Mouse (Mus musculus): ENCODE results near the gene Ltn1. TPM values are rescaled to one million over a fixed set of nuclear protein-coding genes. Genes with fewer than 3 reads are reported as not detected.

The Ltn1 gene
- total RNA-seq, 2 experiments from 2014 or later: 44.8 to 45.8 TPM

DNA sequence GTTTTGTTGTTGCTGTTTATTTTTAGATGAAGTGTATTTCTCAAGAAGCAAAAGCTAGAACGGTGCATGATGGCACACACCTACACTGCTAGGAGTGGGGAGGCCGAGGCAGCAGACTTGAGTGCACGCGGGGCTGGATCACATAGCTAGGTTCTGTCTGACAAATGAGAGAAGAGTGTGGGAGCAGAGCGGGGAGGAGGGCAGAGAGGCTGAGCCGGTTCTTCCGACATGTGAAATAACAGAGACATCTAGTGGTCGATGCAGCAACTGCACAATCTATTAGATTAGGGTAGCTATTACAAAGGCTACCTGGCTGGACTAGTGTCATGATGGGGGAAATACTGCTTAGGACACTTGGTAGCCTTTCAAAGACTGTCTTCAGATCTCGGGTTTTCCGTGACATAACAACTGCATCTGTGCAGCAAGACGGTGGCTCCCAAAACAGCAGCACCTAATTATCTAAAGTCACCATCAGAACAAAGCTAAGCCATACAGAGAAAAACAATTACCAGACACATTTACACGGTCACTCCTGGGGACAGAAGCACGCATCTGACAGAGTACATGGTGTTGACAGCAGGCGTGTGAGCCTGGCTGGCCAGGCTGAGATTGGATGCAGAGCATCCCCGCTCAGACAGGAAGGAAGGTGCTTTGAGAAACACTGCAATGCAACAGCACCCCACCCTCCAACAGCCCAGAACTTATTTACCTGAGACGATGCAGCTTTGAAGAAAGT is 38.4 kb downstream of the Ltn1 start:
- DNase-seq (ENCODE audit: low spot score in 2 of 2): peak; percentile 62 to 74

DNA sequence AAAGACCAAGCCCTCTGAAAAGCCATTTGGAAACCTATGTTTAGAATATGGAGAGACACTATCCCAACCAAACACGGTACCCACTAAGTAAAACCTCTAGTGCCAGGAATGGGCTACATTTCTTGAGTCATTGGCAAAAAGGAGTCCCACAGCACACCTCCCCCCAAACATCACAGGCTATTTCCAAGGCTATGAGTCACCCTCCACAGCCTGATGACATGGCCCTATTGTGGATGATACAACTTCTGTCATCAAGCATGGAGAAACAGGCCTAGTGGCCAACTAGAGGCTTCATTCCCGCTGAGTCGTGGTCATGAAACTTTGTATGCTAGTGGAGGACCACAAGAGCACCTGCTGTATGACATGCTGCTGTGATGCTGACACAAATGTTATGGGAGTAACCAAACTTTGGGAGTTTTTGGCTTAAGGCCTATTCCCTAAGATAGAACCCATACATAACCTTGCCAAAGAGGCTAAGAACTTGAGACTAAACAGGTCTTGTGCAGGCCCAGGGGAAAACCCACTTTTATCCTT is 44.9 kb downstream of the Ltn1 start:
- DNase-seq (ENCODE audit: low spot score in 2 of 2): no peak

DNA sequence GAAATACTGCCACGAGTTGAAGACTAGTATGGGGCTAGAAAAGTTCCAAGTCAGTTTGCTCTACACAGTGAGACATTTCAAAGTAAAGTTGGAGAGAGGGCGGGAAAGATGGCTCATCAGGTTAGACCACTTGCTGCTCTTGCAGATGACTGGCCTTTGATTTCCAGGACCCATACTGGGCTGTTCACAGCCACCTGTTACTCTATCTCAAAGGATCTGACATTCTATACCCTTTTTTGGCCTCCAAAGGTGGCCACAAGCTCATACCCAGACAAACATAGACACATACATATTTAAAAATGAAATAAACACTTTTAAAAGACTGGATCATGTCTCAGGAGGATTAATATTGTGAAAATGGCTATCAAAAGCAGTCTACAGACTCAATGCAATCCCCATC is 48.0 kb downstream of the Ltn1 start:
- DNase-seq (ENCODE audit: low spot score in 2 of 2): no peak

DNA sequence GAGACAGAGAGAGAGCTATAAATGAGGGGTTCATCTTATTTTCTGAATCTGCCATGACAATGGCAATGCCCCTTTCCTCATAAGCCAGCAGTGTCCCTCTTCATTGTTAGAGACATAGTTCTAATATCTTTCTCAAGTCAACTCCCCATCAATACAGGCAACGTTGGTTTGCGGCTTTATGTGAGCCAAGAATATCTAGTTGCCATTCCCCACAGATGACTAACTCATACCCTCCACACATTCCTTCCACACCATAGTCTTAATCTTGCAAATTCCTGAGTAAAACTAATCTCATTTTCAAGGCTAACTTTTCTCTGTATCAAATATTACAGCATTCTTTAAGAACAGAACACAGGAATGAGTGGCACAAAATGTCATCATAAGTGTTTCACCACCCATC is 49.4 kb downstream of the Ltn1 start:
- no peak for DNase-seq (ENCODE audit: low spot score in 2 of 2)

DNA sequence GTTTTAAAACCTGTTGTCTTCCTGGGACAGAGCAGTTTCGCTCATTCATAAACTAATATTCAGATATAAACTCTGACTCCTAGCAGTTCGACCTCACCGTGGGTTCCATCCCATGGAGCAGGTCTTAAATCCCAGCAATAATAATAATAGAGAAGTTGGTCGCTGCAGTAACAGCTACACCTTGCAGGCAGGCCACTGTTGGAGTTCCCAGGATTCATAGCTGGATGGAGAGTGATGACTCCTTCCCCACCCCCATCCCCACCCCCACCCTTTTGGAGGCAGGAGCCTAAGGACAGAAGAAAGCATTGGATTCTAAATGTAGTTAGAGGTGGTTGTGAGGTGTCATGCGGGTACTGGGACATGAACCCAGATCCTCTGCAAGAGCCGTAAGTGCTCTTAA is 66.0 kb downstream of the Ltn1 start:
- no peak for DNase-seq (ENCODE audit: low spot score in 2 of 2)

DNA sequence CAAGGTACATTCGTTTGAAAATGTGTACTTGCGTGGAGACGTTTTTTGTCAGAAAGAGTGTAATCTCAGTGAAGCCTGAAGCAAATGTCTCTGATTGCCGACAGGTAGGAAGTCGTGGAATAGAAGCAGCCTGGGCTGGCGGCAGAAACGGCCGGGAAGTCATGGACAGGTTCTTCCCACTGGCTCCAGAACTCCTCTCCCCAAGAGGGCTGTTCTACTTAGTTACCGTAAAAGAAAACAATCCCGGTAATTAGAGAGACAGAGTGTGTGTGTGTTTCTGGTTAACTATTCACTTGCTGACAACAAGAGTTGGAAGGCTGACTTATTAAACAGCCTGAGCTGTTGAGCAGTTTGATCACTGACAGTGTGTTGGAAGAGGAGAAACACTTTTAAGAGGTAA is 66.4 kb downstream of the Ltn1 start:
- no peak for DNase-seq (ENCODE audit: low spot score in 2 of 2)

DNA sequence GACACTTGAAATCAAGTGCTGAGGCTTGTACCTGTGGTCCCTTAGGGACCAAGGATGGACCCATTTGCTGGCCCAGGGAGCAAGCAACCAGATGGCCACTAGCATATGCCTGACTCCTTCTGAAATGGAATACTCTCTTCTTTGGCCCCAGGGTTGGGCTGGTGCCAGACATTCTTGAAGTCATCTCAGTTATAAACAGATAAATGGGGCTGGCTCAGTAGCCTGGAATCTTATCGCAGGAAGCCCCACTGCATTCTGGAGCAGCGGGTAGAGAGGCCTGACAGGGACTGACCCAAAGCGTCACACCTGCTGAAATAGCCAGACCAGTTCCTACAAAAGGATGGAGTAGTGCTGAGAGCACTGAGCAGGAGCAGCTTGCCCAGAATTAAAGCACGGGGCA is 68.2 kb downstream of the Ltn1 start:
- no peak for DNase-seq (ENCODE audit: low spot score in 2 of 2)

DNA sequence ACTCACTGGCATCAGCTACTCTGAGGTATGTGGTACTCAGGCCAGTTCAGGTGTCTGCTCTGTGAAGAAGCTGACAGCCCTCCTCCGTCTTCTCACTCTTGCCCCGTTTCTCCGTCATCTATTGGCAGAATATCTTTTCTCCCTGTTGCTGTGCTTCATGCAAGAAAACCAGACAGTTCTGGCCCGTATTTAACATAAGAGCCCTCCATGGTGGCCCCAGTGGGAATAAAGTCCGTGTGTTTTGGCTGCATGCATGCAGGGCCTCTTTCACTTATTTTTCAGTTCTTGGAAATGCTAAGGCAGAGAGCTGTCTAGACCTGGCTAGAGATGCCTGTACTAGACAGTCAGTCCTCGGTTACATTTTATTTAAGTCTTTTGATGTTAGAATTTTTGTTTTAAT is 72.3 kb downstream of the Ltn1 start:
- no peak for DNase-seq (ENCODE audit: low spot score in 2 of 2)

DNA sequence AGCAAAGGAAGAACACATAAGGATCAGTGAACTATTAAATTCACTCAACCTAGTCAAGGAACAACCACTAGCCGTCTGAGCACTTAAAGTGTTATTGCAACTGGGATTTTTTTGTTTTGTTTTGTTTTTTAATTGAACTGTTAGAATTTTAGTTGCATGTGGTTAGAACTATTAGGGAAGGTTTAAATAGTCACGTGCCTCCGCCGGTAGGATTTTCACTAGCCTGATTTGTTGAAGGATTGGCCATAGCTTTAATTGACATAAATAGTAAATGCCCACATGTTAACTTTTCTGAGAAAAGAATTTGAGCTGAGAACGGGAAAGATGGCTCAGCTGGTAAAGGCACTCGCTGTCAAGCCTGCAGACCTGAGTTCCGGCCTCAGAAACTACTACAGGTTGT is 77.7 kb downstream of the Ltn1 start:
- no peak for DNase-seq (ENCODE audit: low spot score in 2 of 2)

DNA sequence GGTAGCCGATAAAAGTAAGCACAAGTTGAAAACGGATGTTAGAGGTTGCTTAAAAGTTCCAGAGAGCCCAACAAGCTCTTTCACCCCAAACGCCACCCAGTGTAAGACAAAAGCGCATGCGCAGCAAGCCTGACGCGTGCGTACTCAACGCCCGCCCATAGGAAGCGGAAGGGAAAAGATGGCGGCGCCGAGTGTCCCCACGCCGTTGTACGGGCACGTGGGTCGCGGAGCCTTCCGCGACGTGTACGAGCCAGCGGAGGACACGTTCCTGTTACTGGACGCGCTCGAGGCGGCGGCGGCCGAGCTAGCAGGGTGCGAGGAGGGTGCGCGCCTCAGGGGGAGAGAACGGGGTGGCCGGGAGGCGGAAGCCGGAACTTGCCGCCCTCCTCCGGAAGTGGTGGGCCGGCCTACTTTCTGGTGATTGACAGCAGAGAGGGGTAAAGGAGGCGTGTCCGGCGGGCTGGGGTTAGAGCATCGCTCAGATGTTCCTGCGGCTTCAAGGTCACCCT is 78.3 kb downstream of the Ltn1 start, which contains the start of gene N6amt1:
Gene N6amt1, plus strand, starts transcription at position 111 of the 509 bp plus-strand sequence.
- peak; percentile 94 to 95 for DNase-seq (ENCODE audit: low spot score in 2 of 2)

DNA sequence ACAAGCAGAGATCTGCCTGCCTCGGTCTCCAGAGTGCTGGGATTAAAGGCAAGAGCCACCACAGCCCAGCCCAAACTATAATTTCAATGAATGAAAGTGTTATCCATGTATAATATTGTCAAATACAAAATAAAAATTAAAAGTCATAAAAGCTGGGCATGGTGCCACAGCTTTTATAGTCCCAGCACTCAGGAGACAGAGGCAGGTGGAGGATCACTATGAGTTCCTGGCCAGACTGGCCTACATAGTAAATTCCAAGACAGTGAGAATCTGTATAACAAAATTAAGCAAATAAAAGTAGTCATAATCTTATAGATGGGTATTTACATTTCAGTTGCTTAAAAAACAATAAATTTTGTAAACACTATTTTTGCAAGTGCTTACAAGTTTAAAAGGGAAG is 78.8 kb downstream of the Ltn1 start:
- no peak for DNase-seq (ENCODE audit: low spot score in 2 of 2)

DNA sequence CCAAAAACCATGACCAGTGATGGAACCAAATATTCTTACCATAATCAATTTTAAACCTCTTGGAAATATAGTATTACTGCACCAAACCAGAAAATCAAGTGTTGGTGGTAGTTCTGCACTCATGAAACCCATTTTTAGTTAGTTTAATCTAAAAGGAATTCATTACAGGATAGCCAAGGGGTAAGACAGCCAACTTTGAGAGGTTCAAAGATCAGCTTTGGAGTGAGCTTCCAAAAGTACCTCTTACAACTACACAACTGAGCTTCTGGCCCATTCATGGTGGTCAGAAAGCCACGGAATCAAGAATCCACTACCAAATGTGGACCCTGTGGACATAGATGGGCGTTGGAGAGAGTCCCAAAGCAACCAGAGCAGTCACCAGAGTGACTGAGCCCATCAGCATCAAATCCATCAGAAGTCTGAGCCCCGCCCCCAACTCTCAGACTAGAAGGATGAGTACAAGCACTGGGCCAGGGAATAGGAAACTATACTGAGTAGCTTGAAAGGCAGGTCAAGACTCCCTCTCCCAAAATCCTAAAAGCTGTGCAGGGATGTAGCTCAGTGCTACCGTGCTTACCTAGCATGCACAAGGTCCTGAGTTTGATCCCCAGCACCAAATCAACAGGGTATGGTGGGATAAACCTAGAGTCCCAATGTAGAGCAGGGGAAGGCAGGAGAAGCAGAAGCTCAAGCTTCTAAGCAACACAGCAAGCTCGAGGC is 80.9 kb downstream of the Ltn1 start:
- DNase-seq (ENCODE audit: low spot score in 2 of 2): no peak

DNA sequence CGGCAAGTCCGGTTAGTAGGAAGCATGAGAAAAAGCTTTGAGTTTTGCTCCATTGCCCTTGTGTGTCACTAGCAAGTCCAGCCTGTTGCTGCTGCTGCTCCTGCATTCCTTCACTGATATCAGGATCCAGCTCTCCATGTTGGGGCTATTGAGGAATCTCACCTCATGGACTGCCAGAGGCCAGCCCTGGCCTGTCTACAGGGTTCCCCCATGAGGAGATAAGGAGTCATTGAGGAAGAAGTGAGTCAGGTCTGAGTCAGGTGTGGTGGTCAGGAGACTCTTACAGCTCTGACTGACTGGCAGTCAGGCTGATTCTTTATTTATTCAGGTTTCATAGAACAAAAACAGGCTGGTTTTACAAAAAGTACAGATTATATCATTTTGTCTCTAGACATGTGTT is 84.3 kb downstream of the Ltn1 start:
- no peak for DNase-seq (ENCODE audit: low spot score in 2 of 2)

DNA sequence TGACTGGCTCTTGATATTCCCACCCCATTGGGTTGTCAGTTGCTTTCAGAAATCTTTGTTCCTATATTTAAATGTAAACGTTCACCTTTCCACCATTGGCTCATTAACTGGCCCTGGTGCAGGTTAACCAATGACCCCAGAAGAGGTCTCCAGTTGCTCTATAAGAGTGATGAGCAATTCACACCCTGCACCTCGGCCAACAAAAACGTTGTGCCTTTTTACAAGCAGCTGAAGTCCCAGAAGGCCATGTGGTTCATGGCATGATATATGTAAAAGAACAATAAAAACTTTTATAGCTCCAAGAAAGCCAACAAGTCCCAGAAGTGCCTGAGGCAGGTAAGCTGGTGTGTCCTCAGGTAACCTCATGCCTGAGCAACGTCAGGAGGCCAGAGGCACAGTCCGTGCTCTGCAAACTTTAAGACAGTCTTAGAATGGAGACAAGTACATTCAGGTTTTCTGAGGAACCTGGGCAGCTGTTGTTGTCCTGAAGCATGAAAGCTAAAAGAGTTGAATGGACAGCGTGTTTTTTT is 91.3 kb downstream of the Ltn1 start:
- no peak for DNase-seq (ENCODE audit: low spot score in 2 of 2)

DNA sequence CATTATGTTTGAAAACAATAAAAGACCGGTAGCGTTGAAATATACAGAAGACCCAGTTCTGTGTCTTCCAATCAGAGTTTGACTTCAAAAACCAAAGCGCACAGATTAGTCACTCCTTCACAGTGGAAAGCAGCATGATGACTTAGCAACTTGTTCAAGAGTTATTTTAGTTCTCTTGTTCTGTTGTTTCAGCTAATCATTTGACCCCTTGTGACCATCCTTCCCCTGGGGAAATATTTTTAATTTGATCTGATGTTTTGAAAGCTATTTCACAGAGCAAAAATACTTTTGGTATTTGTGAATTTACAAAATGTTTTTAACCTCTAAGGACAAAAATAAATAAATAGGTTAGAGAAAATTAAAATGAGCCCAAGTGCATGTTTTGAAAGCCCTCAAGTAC is 97.7 kb downstream of the Ltn1 start:
- no peak for DNase-seq (ENCODE audit: low spot score in 2 of 2)

DNA sequence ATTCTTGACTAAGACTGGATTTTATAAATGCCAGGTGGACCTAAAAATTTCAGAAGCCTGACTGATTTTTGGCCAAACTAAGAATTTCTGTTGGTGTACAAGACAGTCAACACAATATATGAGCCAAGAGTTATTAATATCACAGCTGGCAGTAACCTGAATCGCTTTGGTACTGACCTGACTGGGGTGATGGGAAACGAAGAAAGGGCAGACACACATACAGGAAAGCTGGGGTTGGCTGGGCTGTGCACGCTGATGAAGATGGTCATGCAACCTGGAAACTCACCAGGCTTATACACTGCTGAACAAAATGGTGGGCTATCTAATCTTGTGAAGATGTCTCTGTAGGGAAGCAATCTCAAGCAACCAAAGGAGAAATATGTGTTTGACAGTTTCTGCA is 102.4 kb downstream of the Ltn1 start:
- DNase-seq (ENCODE audit: low spot score in 2 of 2): no peak

Other genes with a start within 250 kb of the Ltn1 start
- gene N6amt1, start 78.4 kb downstream of the Ltn1 start, total RNA-seq (2021): 10 to 100 TPM; 16.7 to 17.0 TPM
- gene Rwdd2b, start 8.0 kb upstream of the Ltn1 start, total RNA-seq (2021): 10 to 100 TPM; 10.3 to 10.5 TPM
- 10 to 100 TPM; 52.9 to 55.9 TPM for gene Usp16, start 22.1 kb upstream of the Ltn1 start, total RNA-seq (2021)
- gene Cct8, start 63.3 kb upstream of the Ltn1 start, total RNA-seq (2021): 100 to 1,000 TPM; 194 to 207 TPM
- under 1 TPM; 0.54 to 0.85 TPM for gene Map3k7cl, start 120.7 kb upstream of the Ltn1 start, total RNA-seq (2021)

Measured in layer of hippocampus, postnatal 10 days (tissue).